Mouse (Mus musculus) kidney, postnatal 0 days (tissue): ENCODE data around the gene Arl4a. TPM values are rescaled to one million over a fixed set of nuclear protein-coding genes. Genes with fewer than 3 reads are reported as not detected.

Source experiments
- ATAC-seq: fragments of 200-750 bp; cut with Nextera tagmentation; replicated peaks from 2 replicates; pipeline ENCODE4 v1.8.0; 2017; ENCODE audit warnings: low read depth, moderate number of reproducible peaks, moderate TSS enrichment, moderate library complexity; ENCODE audit not compliant: low FRiP score
- DNase-seq: peaks from one replicate; pipeline ENCODE4 v3.0.0-alpha.2; 2016; ENCODE audit warnings: low spot score
- H3K27ac ChIP-seq: fragments of 300-500 bp; sonication (generic); 2 replicates; pipeline ENCODE4 v1.5.1; 2014; ENCODE audit warnings: mild to moderate bottlenecking
- H3K27me3 ChIP-seq: fragments of 300-500 bp; sonication (generic); 2 replicates; pipeline ENCODE4 v1.6.1; 2014; ENCODE audit warnings: low read length, mixed read lengths; ENCODE audit not compliant: insufficient read depth
- H3K36me3 ChIP-seq: fragments of 300-500 bp; sonication (generic); 2 replicates; pipeline ENCODE4 v1.6.1; 2014; ENCODE audit warnings: low read length, mixed read lengths; ENCODE audit not compliant: insufficient read depth
- H3K4me1 ChIP-seq: fragments of 300-500 bp; sonication (generic); replicated peaks from 2 replicates; pipeline ENCODE4 v1.6.1; 2014; ENCODE audit warnings: antibody characterized with exemption, low read length, mixed read lengths; ENCODE audit not compliant: insufficient read depth
- H3K4me2 ChIP-seq: fragments of 300-500 bp; sonication (generic); 2 replicates; pipeline ENCODE4 v1.6.1; 2014; ENCODE audit warnings: mild to moderate bottlenecking, low read length, moderate library complexity, mixed read lengths
- H3K4me3 ChIP-seq: fragments of 300-500 bp; sonication (generic); replicated peaks from 2 replicates; pipeline ENCODE4 v1.5.1; 2014; ENCODE audit warnings: low read depth, low read length
- H3K9ac ChIP-seq: fragments of 300-500 bp; sonication (generic); 2 replicates; pipeline ENCODE4 v1.6.1; 2014; ENCODE audit warnings: low read depth, low read length
- H3K9me3 ChIP-seq: fragments of 300-500 bp; sonication (generic); replicated peaks from 2 replicates; pipeline ENCODE4 v1.6.1; 2016; ENCODE audit warnings: low read length, inconsistent platforms, mixed read lengths
- CTCF ChIP-seq: IDR thresholded peaks from 2 replicates; pipeline ENCODE4 v1.5.1; 2016; ENCODE audit warnings: antibody characterized with exemption, low read depth, mild to moderate bottlenecking, moderate library complexity
- WGBS: fragments of 180-500 bp; shearing (Covaris S2); extraction: QIAGEN DNeasy Blood & Tissue Kit; methylation state at CpG from one replicate; pipeline ENCODE4 v1.1.7; 2014; 5-methylcytosine and 5-hydroxymethylcytosine counted together
- polyA plus RNA-seq: library from polyadenylated mRNA; unstranded; fragments of >200 nt; fragmentation: Nextera tagmentation; extraction: Ambion mirVana; gene quantifications from 2 replicates; pipeline ENCODE4 v1.2.1, GENCODE M21; 2015

Arl4a gene
- polyA plus RNA-seq, 1 experiment from 2014 or later, result 65.3 TPM

GRCm38 (mm10) chr12:40027846-40028245, 10.0 kb downstream of the Arl4a start:
- no peaks in the 10 kb centered on the region for H3K27me3 ChIP-seq
- 89% methylated on average over 3 of the region's 3 CpGs for WGBS
- H3K4me3 ChIP-seq, result no peak overlapping the region
- no peak overlapping the region for H3K4me2 ChIP-seq
- no peak overlapping the region for H3K27ac ChIP-seq
- ATAC-seq, result no peak
- no peak overlapping the region for H3K9ac ChIP-seq
- H3K4me1 ChIP-seq, result no peaks in the 10 kb centered on the region
- no peaks in the 10 kb centered on the region for H3K36me3 ChIP-seq
- TF ChIP-seq CTCF, result no peak
- DNase-seq, result no peak
- no peaks in the 10 kb centered on the region for H3K9me3 ChIP-seq

DNA sequence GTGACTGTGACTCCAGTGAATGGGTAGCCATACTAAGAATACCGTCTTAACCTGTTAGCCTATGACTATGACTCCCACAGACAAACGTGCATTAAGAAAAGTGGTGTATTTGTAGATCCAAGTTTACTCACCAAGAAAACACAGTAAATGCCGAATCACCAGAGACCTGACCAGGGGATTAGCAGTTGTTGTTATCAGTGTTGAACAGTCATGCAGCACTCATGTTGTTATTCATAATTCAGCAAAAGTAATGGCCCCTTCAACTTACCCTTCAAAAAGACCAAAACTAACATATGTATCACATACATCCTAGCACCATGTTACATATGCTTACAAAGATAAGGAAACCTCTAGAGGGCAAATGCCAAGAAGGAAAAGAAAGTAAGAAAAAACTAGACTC, 10.4 kb downstream of the Arl4a start:
- H3K36me3 ChIP-seq, result no peaks in the 10 kb centered on the region
- 83% methylated on average over 3 of the region's 3 CpGs for WGBS
- no peak overlapping the region for H3K9ac ChIP-seq
- ATAC-seq (no peak), DNase-seq (no peak)
- H3K4me2 ChIP-seq, result no peak overlapping the region
- H3K4me1 ChIP-seq, result no peaks in the 10 kb centered on the region
- no peak overlapping the region for H3K27ac ChIP-seq
- H3K9me3 ChIP-seq, result no peaks in the 10 kb centered on the region
- no peak overlapping the region for H3K4me3 ChIP-seq
- H3K27me3 ChIP-seq, result no peaks in the 10 kb centered on the region
- no peak for TF ChIP-seq CTCF

GRCm38 (mm10) chr12:40023918-40024317, 13.9 kb downstream of the Arl4a start:
- no peaks in the 10 kb centered on the region for H3K4me1 ChIP-seq
- H3K27ac ChIP-seq, result no peak overlapping the region
- H3K36me3 ChIP-seq, result no peaks in the 10 kb centered on the region
- no peak overlapping the region for H3K9ac ChIP-seq
- no peak for TF ChIP-seq CTCF
- DNase-seq (no peak), ATAC-seq (no peak)
- no peaks in the 10 kb centered on the region for H3K9me3 ChIP-seq
- no peak overlapping the region for H3K4me3 ChIP-seq
- H3K4me2 ChIP-seq, result no peak overlapping the region
- WGBS, result 79% methylated on average over 2 of the region's 2 CpGs
- H3K27me3 ChIP-seq, result no peaks in the 10 kb centered on the region

GRCm38 (mm10) chr12:40023014-40023642, 14.7 kb downstream of the Arl4a start:
- 83% methylated on average over 3 of the region's 3 CpGs for WGBS
- no peak for DNase-seq
- Histone ChIP-seq H3K27ac (no peak overlapping the region), H3K4me2 (no peak overlapping the region), H3K9me3 (no peaks in the 10 kb centered on the region), H3K4me1 (no peaks in the 10 kb centered on the region), H3K4me3 (no peak overlapping the region), H3K36me3 (no peaks in the 10 kb centered on the region), H3K9ac (no peak overlapping the region), H3K27me3 (no peaks in the 10 kb centered on the region)
- TF ChIP-seq CTCF, result no peak
- ATAC-seq, result no peak

- no peak for TF ChIP-seq CTCF
- WGBS, result 77% methylated on average over 3 of the region's 3 CpGs
- Histone ChIP-seq H3K9me3 (no peaks in the 10 kb centered on the region), H3K4me2 (no peak overlapping the region), H3K4me3 (no peak overlapping the region), H3K27ac (no peak overlapping the region), H3K27me3 (no peaks in the 10 kb centered on the region), H3K36me3 (no peaks in the 10 kb centered on the region), H3K9ac (no peak overlapping the region), H3K4me1 (no peaks in the 10 kb centered on the region)
- ATAC-seq (no peak), DNase-seq (no peak)
Measured at GRCm38 (mm10) chr12:40022344-40022743, 15.5 kb downstream of the Arl4a start.

GRCm38 (mm10) chr12:40017955-40018505, 19.8 kb downstream of the Arl4a start:
- no peak overlapping the region for H3K4me2 ChIP-seq
- DNase-seq, result no peak
- no peak overlapping the region for H3K4me3 ChIP-seq
- WGBS, result 73% methylated on average over 6 of the region's 6 CpGs
- no peaks in the 10 kb centered on the region for H3K9me3 ChIP-seq
- no peak overlapping the region for H3K9ac ChIP-seq
- ATAC-seq, result no peak
- TF ChIP-seq CTCF, result no peak
- peaks cover 11% of the 10 kb centered on the region for H3K4me1 ChIP-seq
- H3K36me3 ChIP-seq, result no peaks in the 10 kb centered on the region
- H3K27me3 ChIP-seq, result no peaks in the 10 kb centered on the region
- no peak overlapping the region for H3K27ac ChIP-seq
